Mouse (Mus musculus) limb, embryonic 15.5 days (tissue): ENCODE results near the gene Olfr1413. TPM values are rescaled to one million over a fixed set of nuclear protein-coding genes. Genes with fewer than 3 reads are reported as not detected.

Source experiments
- ATAC-seq: fragments of 200-750 bp; cut with Nextera tagmentation; 2 replicates; pipeline ENCODE4 v1.8.0; 2017; ENCODE audit warnings: low read depth, moderate TSS enrichment; ENCODE audit not compliant: insufficient number of reproducible peaks, low FRiP score, low TSS enrichment
- H3K27ac ChIP-seq: fragments of 300-500 bp; sonication (generic); 2 replicates; pipeline ENCODE4 v1.5.1; 2015; ENCODE audit warnings: moderate library complexity, mild to moderate bottlenecking, inconsistent platforms
- H3K27me3 ChIP-seq: fragments of 300-500 bp; sonication (generic); 2 replicates; pipeline ENCODE4 v1.6.1; 2015; ENCODE audit warnings: inconsistent platforms
- H3K36me3 ChIP-seq: fragments of 300-500 bp; sonication (generic); 2 replicates; pipeline ENCODE4 v1.6.1; 2015; ENCODE audit warnings: inconsistent platforms
- H3K4me1 ChIP-seq: fragments of 300-500 bp; sonication (generic); 2 replicates; pipeline ENCODE4 v1.6.1; 2015; ENCODE audit warnings: inconsistent platforms
- H3K4me2 ChIP-seq: fragments of 300-500 bp; sonication (generic); 2 replicates; pipeline ENCODE4 v1.6.1; 2015; ENCODE audit warnings: mild to moderate bottlenecking, inconsistent platforms
- H3K4me3 ChIP-seq: fragments of 300-500 bp; sonication (generic); 2 replicates; pipeline ENCODE4 v1.5.1; 2015; ENCODE audit warnings: mild to moderate bottlenecking, inconsistent platforms
- H3K9ac ChIP-seq: fragments of 300-500 bp; sonication (generic); 2 replicates; pipeline ENCODE4 v1.6.1; 2015; ENCODE audit warnings: inconsistent platforms
- H3K9me3 ChIP-seq: fragments of 300-500 bp; sonication (generic); 2 replicates; pipeline ENCODE4 v1.6.1; 2016; ENCODE audit warnings: inconsistent platforms
- WGBS: fragments of 180-500 bp; shearing (Covaris S2); methylation state at CpG from one replicate; pipeline ENCODE4 v1.1.7; 2015; 5-methylcytosine and 5-hydroxymethylcytosine counted together
- polyA plus RNA-seq: library from polyadenylated mRNA; unstranded; fragments of >200 nt; fragmentation: Nextera tagmentation; extraction: Ambion mirVana; gene quantifications from 2 replicates; pipeline ENCODE4 v1.2.1, GENCODE M21; 2015

Gene Olfr1413
- polyA plus RNA-seq = not detected in 2 replicates

DNA sequence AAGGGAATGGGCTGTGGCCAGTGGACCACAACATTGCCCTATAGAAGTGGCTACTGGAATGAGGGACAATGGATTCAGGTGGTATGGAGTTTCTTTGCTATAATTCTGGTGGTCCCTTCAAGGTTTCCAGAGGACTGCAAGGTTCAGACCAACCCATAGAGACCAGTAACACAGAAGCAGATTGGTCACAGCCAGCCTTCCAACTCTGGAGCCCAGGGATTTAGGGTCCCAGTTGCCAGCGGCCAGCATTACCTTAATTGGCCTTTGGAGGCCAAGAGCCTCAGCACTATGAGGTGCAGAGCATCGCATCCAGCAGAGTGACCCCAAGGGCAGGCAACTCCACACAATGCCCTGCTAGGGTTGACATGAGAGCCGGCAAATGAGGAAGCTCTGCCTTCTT is at the start of gene Olfr1413:
Gene Olfr1413, plus strand, starts transcription at position 301 of the 400 bp plus-strand sequence.
- H3K4me3 ChIP-seq = no peak within 1 kb of the TSS
- H3K9me3 ChIP-seq = no peaks in the 10 kb centered on the region
- no peak within 1 kb of the TSS for H3K4me2 ChIP-seq
- no peaks in the 10 kb centered on the region for H3K36me3 ChIP-seq
- no peaks in the 10 kb centered on the region for H3K27me3 ChIP-seq
- H3K27ac ChIP-seq = no peak within 1 kb of the TSS
- WGBS = 71% methylated on average over 3 of the region's 3 CpGs
- no peaks in the 10 kb centered on the region for H3K4me1 ChIP-seq
- H3K9ac ChIP-seq = no peak within 1 kb of the TSS
- ATAC-seq = no peak

DNA sequence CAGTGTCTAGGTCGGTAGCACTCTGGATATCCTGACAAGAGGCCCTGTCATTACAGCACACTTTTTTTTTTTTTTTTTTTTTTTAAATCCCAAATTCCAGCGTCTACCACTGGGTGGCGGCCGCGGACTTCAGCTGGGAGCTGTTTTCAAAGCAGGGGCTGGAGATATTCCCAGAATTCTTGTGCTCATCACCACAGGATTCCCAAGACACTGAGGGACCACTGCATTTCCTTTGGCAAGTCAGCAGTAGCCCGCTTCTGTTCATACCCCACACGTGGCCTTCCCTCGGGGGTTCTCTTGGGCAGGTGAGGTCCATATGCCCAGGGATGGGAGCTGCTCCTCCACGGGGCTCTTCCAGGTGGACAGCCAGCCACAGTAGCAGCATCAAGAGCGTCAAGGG is 49.7 kb upstream of the Olfr1413 start:
- Histone ChIP-seq H3K4me2 (no peak overlapping the region), H3K9ac (no peak overlapping the region), H3K4me1 (no peaks in the 10 kb centered on the region), H3K4me3 (no peak overlapping the region), H3K36me3 (no peaks in the 10 kb centered on the region), H3K9me3 (no peaks in the 10 kb centered on the region), H3K27ac (no peak overlapping the region), H3K27me3 (0 out of 2 replicates have a peak, but pooled peaks cover 3% of the 10 kb centered on the region)
- ATAC-seq = no peak
- 19% methylated on average over 10 of the region's 10 CpGs for WGBS

DNA sequence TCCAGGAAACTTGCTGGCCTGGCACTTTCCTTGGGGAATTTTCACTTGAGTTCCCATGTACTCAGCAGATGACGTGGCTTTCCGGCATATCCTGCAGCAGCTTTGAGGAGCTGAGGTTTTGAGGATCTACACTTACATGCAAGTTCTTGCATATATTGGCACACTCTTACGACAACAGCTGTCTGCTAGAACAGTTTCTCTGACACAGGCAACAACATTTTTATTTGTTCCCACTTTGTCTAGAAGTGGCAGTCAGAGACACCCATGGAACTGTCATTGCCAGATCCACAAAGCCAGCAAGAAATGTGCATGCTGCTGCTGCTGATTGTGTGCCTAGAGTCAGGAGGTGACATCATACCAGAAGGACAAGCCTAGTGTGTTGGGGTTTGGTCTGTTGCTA is 47.4 kb upstream of the Olfr1413 start:
- H3K27me3 ChIP-seq = 0 out of 2 replicates have a peak, but pooled peaks cover 3% of the 10 kb centered on the region
- no peaks in the 10 kb centered on the region for H3K36me3 ChIP-seq
- H3K4me1 ChIP-seq = no peaks in the 10 kb centered on the region
- no peak overlapping the region for H3K9ac ChIP-seq
- H3K27ac ChIP-seq = no peak overlapping the region
- H3K9me3 ChIP-seq = no peaks in the 10 kb centered on the region
- no peak overlapping the region for H3K4me2 ChIP-seq
- no peak for ATAC-seq
- H3K4me3 ChIP-seq = no peak overlapping the region
- 73% methylated on average over 3 of the region's 3 CpGs for WGBS

- no peak for ATAC-seq
- no peak overlapping the region for H3K27ac ChIP-seq
- H3K9me3 ChIP-seq = no peaks in the 10 kb centered on the region
- H3K36me3 ChIP-seq = no peaks in the 10 kb centered on the region
- 34% methylated on average over 5 of the region's 5 CpGs for WGBS
- no peak overlapping the region for H3K4me2 ChIP-seq
- H3K4me3 ChIP-seq = no peak overlapping the region
- no peaks in the 10 kb centered on the region for H3K27me3 ChIP-seq
- no peak overlapping the region for H3K9ac ChIP-seq
- H3K4me1 ChIP-seq = no peaks in the 10 kb centered on the region
Measured at GRCm38 (mm10) chr1:92536972-92537371, 34.1 kb upstream of the Olfr1413 start.

DNA sequence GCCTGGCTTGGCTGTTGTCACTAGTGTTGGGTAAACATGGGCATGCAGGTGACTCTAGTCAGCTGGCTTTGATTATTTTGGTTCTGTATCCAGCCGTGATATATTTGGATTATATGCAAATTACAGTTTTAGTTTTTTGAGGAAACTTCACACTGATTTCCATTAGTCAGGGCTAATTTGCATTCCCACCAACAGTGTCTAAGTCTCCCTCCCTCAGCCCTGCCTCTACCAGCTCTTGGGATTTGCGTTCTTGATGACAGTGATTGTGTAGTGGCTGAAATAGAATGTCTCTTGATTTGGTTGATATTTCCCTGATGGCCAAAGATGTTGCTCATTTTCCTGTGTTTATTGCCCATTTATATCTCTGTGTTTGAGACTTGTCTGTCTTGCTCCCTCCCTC is 32.1 kb upstream of the Olfr1413 start:
- no peaks in the 10 kb centered on the region for H3K4me1 ChIP-seq
- no peak overlapping the region for H3K4me3 ChIP-seq
- no peaks in the 10 kb centered on the region for H3K9me3 ChIP-seq
- H3K27ac ChIP-seq = no peak overlapping the region
- WGBS = 42% methylated on average over 2 of the region's 2 CpGs
- H3K9ac ChIP-seq = no peak overlapping the region
- H3K4me2 ChIP-seq = no peak overlapping the region
- no peak for ATAC-seq
- no peaks in the 10 kb centered on the region for H3K27me3 ChIP-seq
- H3K36me3 ChIP-seq = no peaks in the 10 kb centered on the region

GRCm38 (mm10) chr1:92545929-92546328 is 25.2 kb upstream of the Olfr1413 start:
- H3K27ac ChIP-seq = no peak overlapping the region
- no peaks in the 10 kb centered on the region for H3K27me3 ChIP-seq
- no peaks in the 10 kb centered on the region for H3K36me3 ChIP-seq
- no peak overlapping the region for H3K9ac ChIP-seq
- no peaks in the 10 kb centered on the region for H3K9me3 ChIP-seq
- no peak for ATAC-seq
- H3K4me1 ChIP-seq = no peaks in the 10 kb centered on the region
- no peak overlapping the region for H3K4me2 ChIP-seq
- H3K4me3 ChIP-seq = no peak overlapping the region
- WGBS = 77% methylated on average over 2 of the region's 2 CpGs

- Histone ChIP-seq H3K27me3 (no peaks in the 10 kb centered on the region), H3K27ac (no peak within 1 kb of the TSS), H3K4me2 (no peak within 1 kb of the TSS), H3K4me1 (no peaks in the 10 kb centered on the region), H3K9ac (no peak within 1 kb of the TSS), H3K9me3 (no peaks in the 10 kb centered on the region), H3K4me3 (no peak within 1 kb of the TSS), H3K36me3 (no peaks in the 10 kb centered on the region)
- no peak for ATAC-seq
- 90% methylated on average over 2 of the region's 2 CpGs for WGBS
Measured at GRCm38 (mm10) chr1:92585479-92585878, 14.4 kb downstream of the Olfr1413 start, which contains the start of gene Olfr1412. TSS of gene Olfr1412 (plus strand) at chr1:92585779.

- Histone ChIP-seq H3K27me3 (no peaks in the 10 kb centered on the region), H3K4me3 (no peak within 1 kb of the TSS), H3K9ac (no peak within 1 kb of the TSS), H3K9me3 (no peaks in the 10 kb centered on the region), H3K36me3 (no peaks in the 10 kb centered on the region), H3K4me1 (no peaks in the 10 kb centered on the region), H3K4me2 (no peak within 1 kb of the TSS), H3K27ac (no peak within 1 kb of the TSS)
- ATAC-seq = no peak
Measured at GRCm38 (mm10) chr1:92594111-92594510, 23.0 kb downstream of the Olfr1413 start, which contains the start of gene Olfr1411. TSS of gene Olfr1411 (plus strand) at chr1:92594411.

DNA sequence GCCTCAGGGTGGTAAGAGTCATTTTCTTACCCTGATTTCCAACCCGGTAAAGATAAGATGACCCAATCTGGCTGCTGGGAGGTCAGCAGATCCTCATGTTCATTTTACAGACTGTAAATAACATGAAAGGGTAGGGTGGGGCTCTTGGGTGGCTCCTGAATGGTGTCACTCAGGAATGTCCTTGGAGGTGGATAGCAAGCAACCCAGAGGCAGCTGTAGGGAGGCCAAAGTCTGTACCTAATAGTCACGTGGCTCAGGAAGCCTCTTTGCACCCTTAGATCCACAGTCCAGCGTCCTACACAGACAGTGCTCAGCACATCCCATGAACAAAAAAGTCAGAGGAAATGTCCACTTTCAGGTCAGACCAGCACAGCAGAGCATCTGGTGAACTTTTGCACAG is 24.9 kb downstream of the Olfr1413 start:
- Histone ChIP-seq H3K4me2 (no peak overlapping the region), H3K9ac (no peak overlapping the region), H3K4me1 (no peaks in the 10 kb centered on the region), H3K4me3 (no peak overlapping the region), H3K36me3 (no peaks in the 10 kb centered on the region), H3K27ac (no peak overlapping the region), H3K27me3 (no peaks in the 10 kb centered on the region), H3K9me3 (no peaks in the 10 kb centered on the region)
- ATAC-seq = no peak
- 74% methylated on average over 3 of the region's 3 CpGs for WGBS

GRCm38 (mm10) chr1:92605482-92605881 is 34.4 kb downstream of the Olfr1413 start, which contains the start of gene Olfr1410:
TSS of gene Olfr1410 (plus strand) at chr1:92605782.
- Histone ChIP-seq H3K9ac (no peak within 1 kb of the TSS), H3K36me3 (no peaks in the 10 kb centered on the region), H3K4me2 (no peak within 1 kb of the TSS), H3K9me3 (no peaks in the 10 kb centered on the region), H3K27me3 (no peaks in the 10 kb centered on the region), H3K27ac (no peak within 1 kb of the TSS), H3K4me1 (no peaks in the 10 kb centered on the region), H3K4me3 (no peak within 1 kb of the TSS)
- no peak for ATAC-seq
- WGBS = 90% methylated on average over 1 of the region's 1 CpGs

GRCm38 (mm10) chr1:92607711-92608110 is 36.6 kb downstream of the Olfr1413 start:
- H3K36me3 ChIP-seq = no peaks in the 10 kb centered on the region
- H3K27me3 ChIP-seq = no peaks in the 10 kb centered on the region
- no peak overlapping the region for H3K4me3 ChIP-seq
- H3K4me1 ChIP-seq = no peaks in the 10 kb centered on the region
- no peaks in the 10 kb centered on the region for H3K9me3 ChIP-seq
- H3K9ac ChIP-seq = no peak overlapping the region
- ATAC-seq = no peak
- no peak overlapping the region for H3K27ac ChIP-seq
- 71% methylated on average over 4 of the region's 4 CpGs for WGBS
- no peak overlapping the region for H3K4me2 ChIP-seq

DNA sequence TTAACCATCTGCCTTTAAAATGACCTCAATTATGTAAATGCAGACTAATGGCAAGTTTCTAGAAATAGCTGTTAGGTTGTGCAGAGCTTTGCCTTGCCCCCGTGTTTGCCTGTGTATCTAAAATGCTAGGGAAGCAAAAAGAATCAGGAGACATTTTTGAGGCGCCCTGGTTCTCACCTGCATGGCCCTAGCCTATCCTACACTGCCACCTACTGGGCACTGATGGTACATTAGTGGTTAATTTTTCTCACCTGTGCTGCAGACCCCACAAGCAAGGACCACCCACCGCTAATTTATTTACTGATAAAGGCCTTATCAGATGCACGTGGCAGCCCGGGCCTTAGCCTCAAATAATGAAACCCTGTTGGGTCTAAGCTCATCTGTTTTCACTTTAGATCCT is 39.9 kb downstream of the Olfr1413 start:
- H3K27me3 ChIP-seq = no peaks in the 10 kb centered on the region
- no peak overlapping the region for H3K4me3 ChIP-seq
- ATAC-seq = no peak
- H3K4me2 ChIP-seq = no peak overlapping the region
- no peaks in the 10 kb centered on the region for H3K9me3 ChIP-seq
- H3K27ac ChIP-seq = no peak overlapping the region
- no peaks in the 10 kb centered on the region for H3K36me3 ChIP-seq
- no peaks in the 10 kb centered on the region for H3K4me1 ChIP-seq
- H3K9ac ChIP-seq = no peak overlapping the region
- whole genome bisulfite sequencing = 4% methylated on average over 5 of the region's 5 CpGs

GRCm38 (mm10) chr1:92613175-92613574 is 42.1 kb downstream of the Olfr1413 start:
- Histone ChIP-seq H3K9ac (no peak overlapping the region), H3K4me2 (no peak overlapping the region), H3K9me3 (no peaks in the 10 kb centered on the region), H3K27me3 (no peaks in the 10 kb centered on the region), H3K4me1 (no peaks in the 10 kb centered on the region), H3K36me3 (no peaks in the 10 kb centered on the region), H3K27ac (no peak overlapping the region), H3K4me3 (no peak overlapping the region)
- no peak for ATAC-seq
- WGBS = 49% methylated on average over 4 of the region's 4 CpGs
